Mouse (Mus musculus) midbrain, embryonic 15.5 days (tissue): ENCODE measurements at regions not wholly inside any gene's neighbourhood (a gene's known extent, or its start where the extent isn't known, plus 50 kb on each side); places are given as distances from the start of the nearest gene placed in this dataset.

Experiments
- ATAC-seq: fragments of 200-750 bp; cut with Nextera tagmentation; replicated peaks from 2 replicates; pipeline ENCODE4 v1.8.0; 2017; ENCODE audit warnings: moderate TSS enrichment
- H3K27ac ChIP-seq: fragments of 300-500 bp; sonication (generic); 2 replicates; pipeline ENCODE4 v1.5.1; 2015; ENCODE audit warnings: mild to moderate bottlenecking, inconsistent platforms
- H3K27me3 ChIP-seq: fragments of 300-500 bp; sonication (generic); replicated peaks from 2 replicates; pipeline ENCODE4 v1.6.1; 2015; ENCODE audit warnings: inconsistent platforms
- H3K36me3 ChIP-seq: fragments of 300-500 bp; sonication (generic); replicated peaks from 2 replicates; pipeline ENCODE4 v1.6.1; 2015; ENCODE audit warnings: inconsistent platforms
- H3K4me1 ChIP-seq: fragments of 300-500 bp; sonication (generic); 2 replicates; pipeline ENCODE4 v1.6.1; 2015; ENCODE audit warnings: inconsistent platforms
- H3K4me2 ChIP-seq: fragments of 300-500 bp; sonication (generic); 2 replicates; pipeline ENCODE4 v1.6.1; 2015; ENCODE audit warnings: inconsistent platforms, mild to moderate bottlenecking, moderate library complexity
- H3K4me3 ChIP-seq: fragments of 300-500 bp; sonication (generic); 2 replicates; pipeline ENCODE4 v1.5.1; 2015; ENCODE audit warnings: mild to moderate bottlenecking, inconsistent platforms
- H3K9ac ChIP-seq: fragments of 300-500 bp; sonication (generic); 2 replicates; pipeline ENCODE4 v1.6.1; 2015; ENCODE audit warnings: mild to moderate bottlenecking, inconsistent platforms
- H3K9me3 ChIP-seq: fragments of 300-500 bp; sonication (generic); 2 replicates; pipeline ENCODE4 v1.6.1; 2016; ENCODE audit warnings: inconsistent platforms
- WGBS: fragments of 180-500 bp; shearing (Covaris S2); methylation state at CpG from one replicate; pipeline ENCODE4 v1.1.7; 2015; ENCODE audit warnings: mixed read lengths; 5-methylcytosine and 5-hydroxymethylcytosine counted together

DNA sequence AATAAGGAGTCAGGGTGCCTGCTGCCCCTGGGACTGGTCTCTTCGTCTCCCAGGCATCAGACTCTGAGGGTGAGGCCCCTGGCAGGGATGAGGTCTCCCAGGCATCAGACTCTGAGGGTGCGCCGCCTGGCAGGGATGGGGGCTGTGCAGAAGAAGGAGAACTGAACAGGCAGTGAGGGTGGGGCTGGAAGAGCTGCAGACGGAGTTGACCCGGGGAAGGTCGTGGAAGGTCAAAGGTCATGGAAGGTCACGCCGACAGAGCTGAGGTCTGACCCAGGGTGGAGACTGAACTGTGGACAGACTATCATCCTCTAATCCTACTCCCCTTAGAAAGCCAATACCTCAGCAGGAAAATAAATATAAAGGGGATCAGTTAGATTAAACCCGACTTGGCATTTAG, 50.6 kb upstream of the Grik3 start:
- no peak for ATAC-seq
- Histone ChIP-seq H3K4me1 (peaks cover 12% of the 10 kb centered on the region; the same call in 1 of the 2 replicates), H3K9me3 (no peaks in the 10 kb centered on the region)

DNA sequence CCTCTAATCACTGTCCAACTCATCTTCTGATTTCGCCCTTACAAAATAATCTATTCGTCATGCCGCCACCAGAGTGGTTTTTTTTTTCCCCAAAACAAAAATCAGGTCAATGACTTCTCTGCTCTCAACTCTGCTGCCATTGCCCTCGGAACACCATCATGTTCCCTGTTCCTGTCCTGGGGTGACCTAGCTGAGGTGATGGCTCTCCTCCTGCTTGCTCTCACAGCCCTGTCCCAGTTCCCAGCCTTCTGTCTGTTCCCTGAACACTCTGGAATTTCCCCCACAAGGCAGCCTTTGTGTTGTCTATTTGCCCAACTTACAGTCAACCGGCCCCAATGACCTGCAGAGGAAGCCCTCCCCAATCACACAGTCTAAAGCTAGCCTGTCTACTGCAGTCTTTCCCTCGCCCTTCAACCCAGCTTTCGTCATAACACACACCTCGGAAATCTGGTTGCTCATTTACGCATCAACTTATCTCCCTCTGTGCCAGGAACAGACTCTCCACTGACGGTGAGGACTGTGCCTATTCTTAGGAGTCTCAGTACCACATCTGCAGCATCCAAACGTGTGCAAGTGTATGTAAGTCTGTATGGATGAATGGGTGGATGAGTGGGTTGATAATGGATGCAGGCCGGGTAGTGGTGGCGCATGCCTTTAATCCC, 53.2 kb upstream of the Grik3 start:
- H3K36me3 ChIP-seq: no peaks in the 10 kb centered on the region
- 81% methylated on average over 13 of the region's 13 CpGs for WGBS
- no peak overlapping the region for H3K4me3 ChIP-seq
- H3K4me1 ChIP-seq: peaks cover 12% of the 10 kb centered on the region; the same call in 1 of the 2 replicates
- no peak overlapping the region for H3K27ac ChIP-seq
- no peaks in the 10 kb centered on the region for H3K9me3 ChIP-seq
- no peak for ATAC-seq
- H3K9ac ChIP-seq: no peak overlapping the region
- peaks cover 7% of the 10 kb centered on the region; the same call in 1 of the 2 replicates for H3K27me3 ChIP-seq
- H3K4me2 ChIP-seq: no peak overlapping the region

More for the DNA sequence above, 50.6 kb upstream of the Grik3 start:
- no peak overlapping the region for H3K27ac ChIP-seq
- H3K27me3 ChIP-seq: peaks cover 7% of the 10 kb centered on the region; the same call in 1 of the 2 replicates
- H3K4me2 ChIP-seq: no peak overlapping the region
- H3K9ac ChIP-seq: no peak overlapping the region
- no peaks in the 10 kb centered on the region for H3K36me3 ChIP-seq
- 15% methylated on average over 9 of the region's 9 CpGs for WGBS
- H3K4me3 ChIP-seq: no peak overlapping the region

DNA sequence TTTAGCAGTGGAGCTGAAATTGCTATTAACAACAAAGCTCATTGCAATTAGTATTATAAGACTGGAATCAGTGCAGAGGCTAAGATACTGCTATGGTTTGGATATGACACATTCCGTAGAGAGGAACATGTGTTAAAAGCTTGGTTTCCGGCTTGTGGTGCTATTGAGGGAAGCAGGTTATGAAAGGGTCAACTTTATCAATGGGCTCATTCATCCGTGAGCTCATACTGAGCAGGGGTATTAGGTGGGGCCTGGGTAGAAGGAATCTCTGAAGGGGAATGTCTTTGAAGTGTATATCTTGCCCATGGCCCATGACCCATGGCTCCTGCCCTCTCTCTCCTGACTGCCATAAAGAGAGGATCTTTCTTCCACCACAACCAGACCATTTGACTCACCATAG, 57.0 kb upstream of the Grik3 start:
- Histone ChIP-seq H3K36me3 (no peaks in the 10 kb centered on the region), H3K4me1 (0 out of 2 replicates have a peak, but pooled peaks cover 3% of the 10 kb centered on the region), H3K27ac (no peak overlapping the region), H3K9ac (no peak overlapping the region), H3K4me3 (no peak overlapping the region), H3K9me3 (no peaks in the 10 kb centered on the region), H3K4me2 (no peak overlapping the region), H3K27me3 (peaks cover 7% of the 10 kb centered on the region; the same call in 1 of the 2 replicates)
- WGBS: 32% methylated on average over 3 of the region's 3 CpGs
- no peak for ATAC-seq

DNA sequence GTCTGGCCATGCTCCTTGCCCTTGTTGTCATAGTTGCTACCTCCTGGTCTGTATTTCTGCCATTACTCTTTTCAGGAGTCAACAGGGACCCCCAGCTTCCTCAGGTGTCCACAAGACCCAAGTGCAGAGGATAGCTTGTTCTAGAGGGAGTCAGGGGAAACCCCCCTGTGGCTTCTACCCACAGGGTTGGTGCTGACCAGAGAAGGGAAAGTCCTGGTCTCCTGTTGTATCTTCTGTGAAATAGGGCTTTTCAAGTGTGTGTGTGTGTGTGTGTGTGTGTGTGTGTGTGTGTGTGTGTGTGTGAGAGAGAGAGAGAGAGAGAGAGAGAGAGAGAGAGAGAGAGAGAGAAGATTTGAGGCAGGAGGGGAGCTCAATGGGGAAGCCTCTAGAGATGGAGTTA, 58.9 kb upstream of the Grik3 start:
- H3K27me3 ChIP-seq: no peaks in the 10 kb centered on the region

DNA sequence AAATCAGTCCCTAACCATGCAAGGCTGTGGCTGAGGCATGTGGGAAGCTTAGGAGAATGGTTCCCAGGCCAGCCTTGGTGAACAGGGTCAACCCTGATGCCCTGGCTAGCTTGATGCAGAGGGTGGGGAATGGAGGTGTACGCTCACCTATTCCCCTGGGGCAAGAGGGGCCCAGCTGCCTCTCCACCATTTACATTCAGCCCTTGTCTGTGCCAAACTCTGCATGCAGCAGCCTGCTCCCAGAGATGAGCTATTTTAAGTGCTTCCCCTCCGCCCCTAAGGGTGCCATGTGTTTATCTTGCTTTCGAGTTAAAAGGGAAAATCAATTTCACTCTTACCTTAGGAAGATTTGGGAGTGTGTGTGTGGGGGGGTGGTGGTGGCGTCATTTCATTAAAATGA, 59.7 kb upstream of the Grik3 start:
- no peak overlapping the region for H3K27ac ChIP-seq
- H3K9me3 ChIP-seq: no peaks in the 10 kb centered on the region
- no peak for ATAC-seq
- no peak overlapping the region for H3K4me2 ChIP-seq
- H3K9ac ChIP-seq: no peak overlapping the region
- no peaks in the 10 kb centered on the region for H3K36me3 ChIP-seq
- H3K27me3 ChIP-seq: no peaks in the 10 kb centered on the region
- WGBS: 63% methylated on average over 4 of the region's 4 CpGs
- no peak overlapping the region for H3K4me3 ChIP-seq
- H3K4me1 ChIP-seq: 0 out of 2 replicates have a peak, but pooled peaks cover 3% of the 10 kb centered on the region

More for the DNA sequence above, 58.9 kb upstream of the Grik3 start:
- Histone ChIP-seq H3K4me3 (no peak overlapping the region), H3K27ac (no peak overlapping the region), H3K9me3 (no peaks in the 10 kb centered on the region), H3K4me2 (no peak overlapping the region), H3K9ac (no peak overlapping the region), H3K4me1 (0 out of 2 replicates have a peak, but pooled peaks cover 3% of the 10 kb centered on the region), H3K36me3 (no peaks in the 10 kb centered on the region)
- no peak for ATAC-seq

DNA sequence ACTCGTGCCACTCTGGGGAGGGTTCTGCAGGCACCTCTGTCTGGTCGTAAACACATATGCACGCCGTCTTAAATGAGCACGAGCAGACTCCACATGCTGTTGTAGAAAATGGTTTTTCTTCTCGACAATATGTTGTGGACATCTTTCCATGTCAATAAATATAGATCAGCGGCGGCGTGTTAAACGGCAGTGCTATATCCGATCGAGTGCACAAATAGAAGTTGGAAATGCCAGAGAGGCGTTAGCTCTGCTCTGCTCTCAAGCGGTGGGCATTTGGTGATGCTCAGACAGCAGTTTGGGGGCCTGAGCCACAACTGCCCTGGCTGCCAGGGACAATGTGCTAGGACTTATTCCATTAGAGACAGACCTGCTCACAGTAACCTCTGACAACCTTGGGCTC, 61.8 kb upstream of the Grik3 start:
- 86% methylated on average over 14 of the region's 14 CpGs for WGBS
- ATAC-seq: no peak
- H3K4me1 ChIP-seq: 0 out of 2 replicates have a peak, but pooled peaks cover 3% of the 10 kb centered on the region
- H3K4me3 ChIP-seq: no peak overlapping the region
- no peaks in the 10 kb centered on the region for H3K36me3 ChIP-seq
- H3K4me2 ChIP-seq: no peak overlapping the region
- no peak overlapping the region for H3K9ac ChIP-seq
- no peaks in the 10 kb centered on the region for H3K9me3 ChIP-seq
- H3K27me3 ChIP-seq: no peaks in the 10 kb centered on the region
- H3K27ac ChIP-seq: no peak overlapping the region

DNA sequence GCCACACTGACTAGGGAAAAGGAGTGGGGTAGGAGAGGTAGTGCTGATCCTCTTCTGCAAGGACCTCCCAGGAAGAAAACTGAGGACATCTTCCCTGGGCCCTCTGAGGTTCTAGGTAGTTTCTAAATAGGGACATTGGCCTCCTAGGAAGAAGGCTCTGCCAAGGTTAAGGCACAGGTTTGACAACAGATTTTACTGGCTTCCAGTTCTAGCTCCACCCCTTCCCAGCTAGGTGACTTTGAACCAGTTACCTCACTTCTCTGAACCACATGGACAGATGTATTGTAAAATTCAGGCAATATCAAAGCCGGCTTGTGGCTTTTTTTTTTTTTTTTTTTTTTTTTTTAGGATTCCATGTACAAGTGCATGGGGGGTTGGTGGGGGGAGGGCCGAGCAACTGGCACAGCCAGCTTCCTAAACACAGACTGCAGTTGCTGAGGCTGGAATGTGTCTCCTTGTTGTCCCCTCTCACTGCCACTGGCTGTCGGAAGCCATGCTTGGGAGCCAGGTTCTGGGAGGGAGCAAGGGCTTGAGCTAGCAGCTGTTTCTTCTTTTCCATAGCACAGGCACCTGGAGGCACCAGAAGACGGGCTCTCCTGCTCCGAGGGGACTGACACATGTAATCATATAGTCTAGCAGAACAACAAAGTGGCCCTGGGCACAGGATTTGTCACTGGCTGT, 69.8 kb upstream of the Grik3 start:
- Histone ChIP-seq H3K4me2 (no peak overlapping the region), H3K9ac (no peak overlapping the region), H3K27ac (no peak overlapping the region), H3K9me3 (no peaks in the 10 kb centered on the region), H3K27me3 (peaks cover 6% of the 10 kb centered on the region; the same call in 1 of the 2 replicates), H3K4me1 (no peaks in the 10 kb centered on the region), H3K4me3 (no peak overlapping the region), H3K36me3 (no peaks in the 10 kb centered on the region)
- no peak for ATAC-seq
- WGBS: 42% methylated on average over 5 of the region's 5 CpGs

DNA sequence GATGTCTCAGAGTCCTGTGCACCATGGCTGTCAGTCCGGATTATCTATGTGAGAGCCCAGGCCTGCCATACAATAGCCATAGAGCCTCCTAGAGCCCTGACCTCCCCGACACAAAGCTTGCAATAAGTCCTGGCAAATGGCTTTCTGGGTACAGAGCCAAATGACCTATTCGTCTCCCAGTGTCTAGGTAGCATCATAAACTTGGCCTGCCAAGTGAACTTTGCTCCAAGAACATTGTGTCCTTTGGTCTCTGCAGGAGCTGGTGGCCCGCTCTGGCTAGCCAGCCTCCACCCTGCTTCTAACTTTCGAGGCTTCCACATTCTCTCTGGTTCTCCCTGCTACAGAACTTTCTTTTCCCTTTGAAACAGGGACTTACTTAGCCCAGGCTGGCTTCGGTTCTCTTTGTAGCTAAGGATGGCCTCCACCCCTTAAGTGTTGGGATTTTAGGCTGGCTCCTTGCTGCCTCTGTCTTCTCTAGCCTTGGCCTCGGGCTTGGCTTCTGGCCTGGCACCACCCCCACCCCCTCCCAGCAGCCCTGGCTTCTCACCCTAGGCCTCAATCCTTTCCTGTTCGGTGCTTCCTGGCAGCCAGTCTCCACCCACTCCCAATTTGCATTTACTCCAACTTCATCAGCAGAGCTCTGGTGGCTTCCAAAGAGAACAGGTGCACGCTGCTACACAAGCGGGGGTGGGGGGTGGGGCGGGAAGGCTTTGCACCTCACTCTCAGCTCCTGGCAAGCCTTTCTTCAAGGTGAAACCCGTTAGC, 70.8 kb upstream of the Grik3 start:
- no peaks in the 10 kb centered on the region for H3K36me3 ChIP-seq
- H3K4me2 ChIP-seq: no peak overlapping the region
- no peak for ATAC-seq
- no peak overlapping the region for H3K27ac ChIP-seq
- H3K9me3 ChIP-seq: no peaks in the 10 kb centered on the region
- peaks cover 7% of the 10 kb centered on the region; the same call in 1 of the 2 replicates for H3K4me1 ChIP-seq
- 45% methylated on average over 12 of the region's 12 CpGs for WGBS
- no peak overlapping the region for H3K4me3 ChIP-seq
- H3K9ac ChIP-seq: no peak overlapping the region
- peaks cover 6% of the 10 kb centered on the region; the same call in 1 of the 2 replicates for H3K27me3 ChIP-seq

DNA sequence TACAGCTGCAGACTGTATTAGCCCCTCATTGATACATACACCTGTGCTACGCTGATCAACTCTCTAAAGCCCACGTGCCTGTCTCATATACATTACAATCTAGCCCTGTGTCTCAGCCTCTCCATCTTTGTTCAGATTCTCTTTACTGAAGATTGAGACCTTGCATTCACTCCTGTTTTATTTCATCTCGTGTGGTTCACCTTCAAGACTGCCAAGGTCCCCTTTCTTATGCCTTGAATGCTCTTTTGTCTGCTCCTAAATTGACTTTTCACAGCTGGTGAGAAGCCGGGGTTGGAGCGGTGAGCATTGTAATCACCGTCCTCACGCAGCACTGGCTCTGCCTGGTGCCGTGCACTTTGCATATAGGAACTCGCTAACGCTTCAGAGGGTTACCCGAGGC, 75.2 kb upstream of the Grik3 start:
- H3K9ac ChIP-seq: no peak overlapping the region
- H3K27ac ChIP-seq: no peak overlapping the region
- no peak overlapping the region for H3K4me2 ChIP-seq
- peaks cover 24% of the 10 kb centered on the region for H3K4me1 ChIP-seq
- no peaks in the 10 kb centered on the region for H3K9me3 ChIP-seq
- 12% methylated on average over 11 of the region's 11 CpGs for WGBS
- no peak for ATAC-seq
- H3K36me3 ChIP-seq: no peaks in the 10 kb centered on the region
- no peak overlapping the region for H3K4me3 ChIP-seq
- peaks cover 6% of the 10 kb centered on the region; the same call in 1 of the 2 replicates for H3K27me3 ChIP-seq

DNA sequence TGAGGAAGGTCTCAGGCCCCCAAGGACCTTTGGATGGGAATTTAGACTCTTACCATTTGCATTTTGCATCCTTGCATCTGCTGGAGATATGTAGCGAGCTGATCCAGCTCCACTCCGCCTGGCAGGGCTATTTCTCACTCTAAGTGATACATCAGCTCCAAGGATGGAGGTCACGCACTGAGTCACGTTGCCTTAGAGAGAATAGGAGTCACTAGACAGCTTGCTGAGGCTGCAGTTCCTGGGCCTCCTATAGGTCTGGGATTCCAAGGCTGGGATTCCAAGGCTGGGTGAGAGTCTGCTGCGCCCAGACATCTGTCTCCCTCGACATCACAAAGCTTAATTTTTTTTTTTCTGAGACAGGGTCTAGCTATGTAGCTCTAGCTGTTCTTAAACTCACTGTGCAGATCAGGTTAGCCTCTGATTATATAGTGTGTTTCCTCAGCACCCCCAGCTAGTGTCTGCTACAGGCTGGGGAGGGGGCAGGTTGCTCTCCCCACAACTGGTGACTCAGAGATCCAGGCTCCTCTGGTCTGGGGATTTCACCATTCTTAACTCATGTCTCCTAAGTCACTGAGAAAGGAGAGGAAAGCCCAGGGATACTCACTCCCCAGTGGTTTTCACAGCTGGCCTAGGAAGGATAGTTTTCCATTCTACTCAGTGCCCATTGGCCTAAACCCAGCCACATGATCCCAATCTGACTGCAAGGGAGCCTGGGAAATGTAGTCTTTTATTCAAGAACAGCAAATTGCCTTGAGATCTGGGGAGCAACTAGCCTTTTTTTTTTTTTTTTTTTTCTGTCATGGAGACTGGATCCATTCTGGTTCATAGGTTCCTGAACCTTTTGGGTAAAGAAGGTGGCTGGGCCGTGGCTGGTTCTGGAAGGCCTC, 76.4 kb upstream of the Grik3 start:
- Histone ChIP-seq H3K27me3 (peaks cover 6% of the 10 kb centered on the region; the same call in 1 of the 2 replicates), H3K4me2 (no peak overlapping the region), H3K9ac (no peak overlapping the region), H3K27ac (no peak overlapping the region), H3K36me3 (no peaks in the 10 kb centered on the region), H3K4me3 (no peak overlapping the region), H3K4me1 (peaks cover 30% of the 10 kb centered on the region), H3K9me3 (no peaks in the 10 kb centered on the region)
- ATAC-seq: peak; percentile 74
- WGBS: 77% methylated on average over 7 of the region's 7 CpGs

DNA sequence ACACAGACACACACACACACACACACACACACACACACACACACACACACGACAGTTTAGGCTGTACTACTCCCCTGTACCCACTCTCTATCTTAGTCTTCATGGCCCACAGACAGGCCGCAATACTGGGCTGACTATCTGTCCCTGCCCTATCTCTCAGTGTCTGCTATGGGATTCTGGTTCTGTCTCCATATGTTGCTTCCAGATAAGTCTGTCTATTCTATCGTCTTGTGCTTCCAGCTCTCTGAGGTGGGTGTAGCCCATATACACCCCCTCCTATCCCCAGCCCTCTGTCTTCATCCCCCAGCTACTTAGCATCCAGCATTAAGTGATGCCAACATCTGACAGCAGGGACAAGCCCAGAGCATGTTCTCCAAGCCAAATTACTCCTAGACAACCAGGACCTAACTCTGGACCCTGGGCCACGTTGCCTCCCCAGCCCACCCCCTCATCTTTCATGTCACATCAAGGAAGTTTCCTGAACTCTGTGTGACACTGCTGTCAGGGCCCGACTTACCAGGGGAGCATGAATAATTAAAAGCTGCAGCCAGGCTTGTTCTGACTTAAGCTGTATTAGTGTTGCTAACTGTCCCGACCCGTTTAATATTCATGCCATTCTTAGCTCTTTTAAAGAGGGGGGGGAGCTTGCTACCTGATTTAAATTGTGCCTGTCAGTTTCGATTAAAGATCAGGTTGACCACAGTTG, 79.6 kb upstream of the Grik3 start:
- no peak overlapping the region for H3K4me3 ChIP-seq
- H3K9ac ChIP-seq: no peak overlapping the region
- 15% methylated on average over 8 of the region's 8 CpGs for WGBS
- H3K27ac ChIP-seq: no peak overlapping the region
- no peaks in the 10 kb centered on the region for H3K9me3 ChIP-seq
- no peak overlapping the region for H3K4me2 ChIP-seq
- peaks cover 49% of the 10 kb centered on the region for H3K4me1 ChIP-seq
- ATAC-seq: peak; percentile 27; the same call in 1 of the 2 replicates
- no peaks in the 10 kb centered on the region for H3K36me3 ChIP-seq
- no peaks in the 10 kb centered on the region; the same call in 1 of the 2 replicates for H3K27me3 ChIP-seq
